Mouse (Mus musculus): ENCODE measurements around the gene Asphd2.

Asphd2 gene

DNA sequence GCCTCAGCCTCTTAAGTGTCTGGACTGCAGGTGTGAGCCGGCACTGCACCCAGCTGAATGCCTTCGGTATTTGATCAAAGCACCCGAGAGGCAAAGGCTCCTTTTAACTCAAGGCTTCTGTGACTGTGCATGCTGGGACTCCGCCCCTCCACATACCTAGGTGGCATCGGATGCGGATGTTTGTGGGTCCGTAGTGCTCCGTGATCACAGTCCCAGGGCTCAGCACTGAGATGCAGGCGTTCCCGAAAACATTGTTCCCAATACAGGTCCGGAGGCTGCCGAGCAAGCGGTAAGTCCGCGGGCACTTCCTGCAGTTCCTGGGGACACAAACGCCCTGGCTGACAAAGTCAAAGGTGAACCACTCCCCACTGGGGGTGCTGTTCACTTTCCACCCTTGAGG, 3.7 kb downstream of the Asphd2 start:
- DNase-seq (ENCODE audit: low spot score in 2 of 2), result no peak

DNA sequence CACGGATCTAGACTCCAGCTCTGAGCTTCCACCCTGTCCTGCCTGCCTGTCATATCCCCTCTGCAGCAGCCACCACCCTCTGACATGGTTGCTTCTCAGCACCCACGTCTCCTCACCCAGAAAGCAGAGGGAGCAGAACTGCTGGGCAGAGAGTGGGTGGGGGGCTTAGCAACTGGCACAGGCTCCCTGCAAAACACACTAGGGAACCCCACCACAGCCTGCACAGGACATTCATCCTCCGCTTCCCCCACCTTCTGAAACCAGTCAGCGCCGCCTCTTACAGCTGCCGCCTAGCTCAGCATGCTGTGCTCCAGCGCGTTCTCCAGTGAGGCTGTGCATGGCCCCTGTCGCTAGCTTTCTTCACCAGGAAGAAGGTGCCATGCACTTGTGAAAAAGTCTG, 5.3 kb downstream of the Asphd2 start:
- DNase-seq (ENCODE audit: low spot score in 2 of 2), result no peak

GRCm38 (mm10) chr5:112385973-112386372, 8.7 kb downstream of the Asphd2 start:
- peak in 1 of 2 experiments; percentile 49 for DNase-seq (ENCODE audit: low spot score in 2 of 2)

- peak in 1 of 2 experiments; percentile 27 for DNase-seq (ENCODE audit: low spot score in 2 of 2)
Measured at GRCm38 (mm10) chr5:112384805-112385472, 9.7 kb downstream of the Asphd2 start.

- no peak for DNase-seq (ENCODE audit: low spot score in 2 of 2)
Measured at GRCm38 (mm10) chr5:112382641-112383330, 11.9 kb downstream of the Asphd2 start.

- DNase-seq (ENCODE audit: low spot score in 2 of 2), result no peak
Measured at GRCm38 (mm10) chr5:112382042-112382441, 12.6 kb downstream of the Asphd2 start.

- DNase-seq (ENCODE audit: low spot score in 2 of 2), result no peak
Measured at GRCm38 (mm10) chr5:112381154-112381553, 13.5 kb downstream of the Asphd2 start.

GRCm38 (mm10) chr5:112378716-112379115, 15.9 kb downstream of the Asphd2 start:
- no peak for DNase-seq (ENCODE audit: low spot score in 2 of 2)

DNA sequence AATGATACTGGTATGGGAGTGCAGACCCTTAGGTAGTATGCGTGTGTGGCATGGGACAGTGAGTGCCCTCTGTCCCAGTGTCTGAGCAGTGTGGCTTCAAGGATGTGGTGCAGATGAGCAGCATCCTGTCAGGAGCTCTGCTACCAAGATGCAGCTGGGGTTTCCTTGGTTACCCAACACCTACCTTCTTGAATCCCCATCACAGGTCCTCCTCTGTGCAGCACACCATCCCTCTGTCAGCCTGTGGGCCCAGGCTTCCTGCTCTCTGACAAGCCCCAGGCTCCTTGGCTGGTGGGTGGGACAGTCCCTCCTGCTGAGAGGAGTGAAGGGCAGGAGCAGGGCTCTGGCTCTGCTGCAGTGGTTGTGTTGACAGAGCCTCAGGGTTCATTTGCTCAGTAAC, 17.3 kb downstream of the Asphd2 start:
- DNase-seq (ENCODE audit: low spot score in 2 of 2), result no peak

DNA sequence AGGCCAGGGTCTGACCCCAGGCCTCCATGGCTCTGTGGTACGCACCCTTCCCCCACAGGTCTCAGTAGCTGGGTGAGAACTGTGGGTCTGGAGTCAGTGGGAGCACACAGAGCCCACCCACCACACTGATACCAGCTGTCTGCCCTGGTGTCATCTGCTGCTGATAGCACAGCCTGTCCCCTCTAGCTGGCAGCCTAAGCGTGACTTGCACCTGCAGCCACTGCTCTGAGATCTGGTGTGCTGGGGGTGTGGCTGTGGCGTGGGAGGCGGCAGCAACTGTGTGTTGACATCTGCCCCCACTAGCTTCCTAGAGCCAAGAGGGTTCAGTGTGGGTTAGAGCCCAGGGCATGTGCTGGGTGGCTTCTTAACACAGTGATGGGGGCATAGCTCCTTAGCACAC, 18.6 kb downstream of the Asphd2 start:
- DNase-seq (ENCODE audit: low spot score in 2 of 2), result no peak

DNA sequence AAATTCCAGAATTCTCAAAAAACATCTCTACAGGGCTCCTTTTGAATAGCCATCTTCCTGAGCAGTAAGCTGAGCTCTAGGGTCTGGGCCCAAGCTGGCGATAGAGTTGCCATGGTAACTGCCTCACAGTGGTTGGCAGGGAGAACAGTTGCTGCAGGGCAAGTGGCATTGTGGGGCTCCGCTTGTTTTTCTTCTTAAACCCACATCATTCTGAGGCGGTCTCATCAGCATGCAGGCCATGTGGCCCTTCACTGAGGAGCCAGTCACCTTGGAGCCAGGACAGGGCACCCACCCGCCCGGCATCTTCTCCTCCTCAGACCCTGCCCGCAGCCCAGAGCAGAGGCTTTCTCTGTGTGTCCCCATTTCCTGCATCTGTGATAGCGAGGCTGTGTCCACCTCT, 22.7 kb downstream of the Asphd2 start:
- DNase-seq (ENCODE audit: low spot score in 2 of 2), result no peak

- DNase-seq (ENCODE audit: low spot score in 2 of 2), result no peak
Measured at GRCm38 (mm10) chr5:112370236-112370813, 24.3 kb downstream of the Asphd2 start.

DNA sequence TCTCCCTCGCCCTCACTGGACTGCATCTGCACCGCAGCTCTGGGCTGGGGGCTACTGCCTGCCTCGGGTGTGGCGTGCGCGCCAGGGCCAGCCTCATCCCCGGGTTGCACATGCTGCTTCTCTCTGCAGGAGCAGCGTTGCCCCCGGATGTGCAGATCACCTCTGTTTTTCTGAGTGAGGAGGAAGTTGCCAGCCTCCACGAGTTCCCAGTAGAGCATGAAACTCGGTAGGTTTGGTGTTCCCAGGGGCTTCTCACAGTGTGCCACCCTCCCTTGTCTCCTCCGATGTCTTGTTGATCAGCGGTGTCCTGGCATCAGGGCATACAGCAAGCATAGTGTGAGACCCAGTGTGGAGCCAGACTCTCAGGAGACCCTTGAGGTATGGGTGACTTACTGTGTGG, 25.3 kb downstream of the Asphd2 start:
- no peak for DNase-seq (ENCODE audit: low spot score in 2 of 2)

DNA sequence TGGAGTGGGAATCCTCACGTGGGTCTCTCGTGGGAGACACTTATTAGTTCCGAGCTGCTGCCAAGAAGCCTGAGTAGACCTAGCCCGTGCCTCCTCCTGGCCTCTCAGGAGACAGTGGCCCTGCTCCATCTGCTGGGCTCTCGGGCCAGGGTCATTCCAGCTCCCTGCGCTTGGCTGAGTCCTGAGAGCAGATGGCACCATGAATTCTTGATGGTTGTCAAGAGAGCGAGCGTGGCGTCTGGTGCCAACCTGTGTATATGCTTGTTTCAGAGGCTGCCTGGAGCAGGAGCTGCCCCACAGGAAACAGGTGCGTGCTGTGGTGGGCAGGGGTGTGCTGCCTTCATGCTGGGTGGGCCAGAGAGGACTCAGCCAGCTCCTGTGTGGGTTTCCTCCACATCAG, 26.0 kb downstream of the Asphd2 start:
- no peak for DNase-seq (ENCODE audit: low spot score in 2 of 2)

DNA sequence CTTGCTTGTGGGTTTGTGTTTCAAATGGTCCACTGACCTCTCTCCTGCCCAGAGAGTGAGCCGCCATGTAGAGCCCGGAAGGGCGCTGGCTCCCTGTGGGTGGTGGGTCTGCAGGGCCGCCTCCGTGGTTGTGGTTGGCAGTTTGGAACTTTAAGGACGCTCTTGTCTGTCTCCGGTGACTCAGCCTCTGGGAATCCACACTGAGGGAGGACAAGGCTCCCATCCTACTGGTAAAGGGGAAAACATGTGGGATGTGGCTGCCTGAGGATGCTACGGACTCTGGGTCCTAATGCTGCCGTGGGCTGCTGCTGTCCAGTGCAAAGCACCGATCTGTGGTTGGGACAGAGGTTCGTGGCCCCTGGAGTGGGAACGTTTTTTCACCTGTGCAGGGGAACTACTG, 26.7 kb downstream of the Asphd2 start:
- DNase-seq (ENCODE audit: low spot score in 2 of 2), result no peak

GRCm38 (mm10) chr5:112367338-112367737, 27.3 kb downstream of the Asphd2 start:
- DNase-seq (ENCODE audit: low spot score in 2 of 2), result no peak

DNA sequence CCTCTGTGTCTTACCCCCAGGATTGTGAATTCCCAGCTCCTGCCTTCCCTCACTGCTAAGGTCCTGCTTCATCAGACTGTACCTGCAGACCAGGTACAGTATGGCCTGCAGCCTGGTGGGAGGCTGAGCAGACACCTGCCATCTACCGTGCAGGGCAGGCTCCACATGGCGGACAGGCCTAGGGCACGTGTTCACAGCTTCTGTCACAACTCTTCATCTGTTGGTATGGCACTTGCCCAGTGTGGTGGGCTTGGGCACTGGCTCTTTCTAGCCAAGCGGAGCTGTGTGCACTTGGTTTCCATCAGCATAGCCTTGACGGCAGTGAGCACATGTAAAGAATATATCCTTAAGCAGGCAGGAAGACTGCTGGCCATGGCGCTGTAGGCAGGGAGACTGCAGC, 27.8 kb downstream of the Asphd2 start:
- DNase-seq (ENCODE audit: low spot score in 2 of 2), result no peak

DNA sequence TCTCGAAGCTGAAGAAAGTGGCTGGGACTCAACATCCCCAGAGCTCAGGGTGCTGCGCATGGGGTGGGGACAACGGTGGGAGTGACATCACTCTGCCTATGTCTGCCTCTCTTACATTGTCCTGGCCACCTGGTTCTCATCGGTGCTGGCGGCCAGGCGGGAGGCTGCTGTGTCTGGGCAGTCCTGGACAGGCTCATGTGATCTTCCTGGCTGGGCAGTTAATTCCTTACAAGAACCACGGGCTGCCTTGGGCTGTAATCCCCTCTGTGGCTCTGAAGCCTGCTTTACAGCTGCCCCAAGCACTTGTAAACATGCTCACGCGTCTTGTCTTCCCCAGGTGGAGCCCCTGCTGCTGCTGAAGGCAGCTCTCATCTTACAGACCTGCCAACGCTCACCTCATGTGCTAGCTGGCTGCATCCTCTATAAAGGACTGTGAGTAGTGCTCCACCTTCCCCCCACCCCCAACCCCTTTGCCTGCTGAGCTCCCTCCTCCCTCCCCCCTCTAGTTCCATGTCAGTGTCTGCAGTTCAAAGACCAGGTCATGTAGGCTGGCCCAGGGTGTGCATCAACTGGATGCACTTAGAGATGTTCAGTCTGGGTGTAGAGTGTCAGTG, 30.4 kb downstream of the Asphd2 start:
- DNase-seq (ENCODE audit: low spot score in 2 of 2), result no peak

DNA sequence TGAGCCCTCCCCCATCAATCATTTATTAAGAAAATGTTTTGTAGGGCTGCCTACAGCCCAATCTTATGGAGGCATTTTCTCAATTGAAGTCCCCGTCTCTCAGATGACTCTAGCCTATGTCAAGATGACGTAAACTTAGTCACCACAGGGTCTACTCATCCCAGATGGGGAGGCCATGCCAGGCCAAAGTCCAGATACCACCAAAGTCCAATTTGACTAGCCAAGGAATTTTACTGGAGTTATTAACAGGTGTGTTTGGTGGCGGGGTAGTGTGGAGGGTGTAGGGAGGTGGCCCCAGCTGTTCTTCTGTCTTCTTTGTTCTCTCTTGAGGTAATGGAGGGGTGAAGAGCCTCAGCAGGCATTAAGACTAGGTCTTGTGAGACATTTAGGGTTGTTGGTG, 34.6 kb downstream of the Asphd2 start:
- DNase-seq (ENCODE audit: low spot score in 2 of 2), result no peak

GRCm38 (mm10) chr5:112359520-112359919, 35.1 kb downstream of the Asphd2 start:
- DNase-seq (ENCODE audit: low spot score in 2 of 2), result no peak

GRCm38 (mm10) chr5:112356322-112356721, 38.3 kb downstream of the Asphd2 start:
- DNase-seq (ENCODE audit: low spot score in 2 of 2), result no peak

DNA sequence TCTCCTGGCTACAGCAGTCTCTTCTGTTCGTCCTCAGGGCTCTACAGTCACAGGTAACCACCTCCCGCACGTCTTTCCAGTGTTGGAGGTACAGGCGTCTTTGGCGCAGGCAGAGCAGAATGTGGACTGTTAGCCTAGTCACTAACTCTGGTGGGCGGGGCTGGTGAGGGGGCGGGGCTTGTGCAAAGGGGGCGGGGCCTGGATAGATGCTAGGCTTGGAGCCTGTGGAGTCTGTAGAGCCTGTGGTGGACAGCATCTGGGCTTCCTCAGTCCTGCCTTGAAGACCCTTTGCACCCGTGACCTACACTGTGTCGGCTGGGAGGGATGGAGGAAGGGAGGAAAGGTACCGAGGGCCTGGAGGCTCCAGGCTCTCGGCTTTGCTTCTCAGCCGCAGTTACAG, 38.8 kb downstream of the Asphd2 start, which contains the start of gene Gm6583:
TSS of gene Gm6583 (minus strand) at position 124 of the 400 bp plus-strand sequence.
- no peak for DNase-seq (ENCODE audit: low spot score in 2 of 2)

DNA sequence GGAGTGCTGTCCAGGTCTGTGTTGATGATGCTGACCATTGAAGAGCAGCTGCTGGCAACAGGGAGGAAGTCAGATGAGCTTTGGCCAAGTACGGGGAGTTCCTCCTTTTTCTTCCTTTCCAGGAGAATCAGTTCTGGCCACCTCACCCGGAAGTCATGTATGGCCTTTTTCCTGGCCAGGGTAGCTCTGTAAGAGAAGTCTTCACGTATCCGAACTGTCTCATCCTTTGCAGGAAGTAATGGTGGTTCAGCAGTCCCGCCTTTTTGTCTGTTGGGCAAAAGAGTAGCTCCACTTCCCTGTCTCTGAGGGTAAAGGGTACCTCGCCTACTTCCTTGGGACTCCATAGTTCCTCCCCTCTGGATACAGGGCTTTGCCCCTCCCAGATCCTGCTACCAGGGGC, 39.2 kb downstream of the Asphd2 start:
- DNase-seq (ENCODE audit: low spot score in 2 of 2), result no peak
